Mouse (Mus musculus) spleen, adult 2 months (tissue): Measurements from ENCODE around the gene Scamp5.

Experiments used
- CTCF ChIP-seq: fragments of 200-500 bp; IDR thresholded peaks from 2 replicates; pipeline ENCODE4 v1.5.1; 2011; ENCODE audit warnings: mild to moderate bottlenecking, inconsistent platforms; ENCODE audit not compliant: insufficient read depth, insufficient read length, insufficient replicate concordance; ENCODE audit errors: extremely low read depth
- POLR2A ChIP-seq: fragments of 200-500 bp; IDR thresholded peaks from 2 replicates; pipeline ENCODE4 v1.6.1; 2011; ENCODE audit warnings: low read depth, low read length, inconsistent platforms

- TF ChIP-seq CTCF (no peak), POLR2A (no peak)
Observed at GRCm38 (mm10) chr9:57467271-57467771, 539 bp downstream of the Scamp5 start.
